Mouse (Mus musculus): ENCODE data around the gene Pisd.

Gene Pisd

GRCm38 (mm10) chr5:32706226-32706780 is 79.1 kb downstream of the Pisd start:
- no peak for DNase-seq

- DNase-seq, result no peak
These were observed 88.1 kb downstream of the Pisd start for GRCm38 (mm10) chr5:32697208-32697867.

- no peak for DNase-seq
These were observed 92.0 kb downstream of the Pisd start for GRCm38 (mm10) chr5:32693411-32693810.

All from right cerebral cortex, postnatal 14 days (tissue).